Mouse (Mus musculus) cerebellum, adult 2 months (tissue): ENCODE measurements around the gene Pik3r1. TPM values are rescaled to one million over a fixed set of nuclear protein-coding genes. Genes with fewer than 3 reads are reported as not detected.

Experiments
- DNase-seq, 2 experiments: peaks; one replicate each; pipeline ENCODE4 v3.0.0; 2021
- H3K27ac ChIP-seq: fragments of 200-500 bp; 2 replicates; pipeline ENCODE4 v1.5.1; 2012; ENCODE audit warnings: low read length, control low read depth, inconsistent platforms; ENCODE audit not compliant: insufficient read depth
- H3K27me3 ChIP-seq: fragments of 200-500 bp; 2 replicates; pipeline ENCODE4 v1.6.1; 2012; ENCODE audit warnings: inconsistent platforms, mild to moderate bottlenecking, low read length, moderate library complexity; ENCODE audit not compliant: control insufficient read depth, insufficient read depth
- H3K4me1 ChIP-seq: fragments of 200-500 bp; 2 replicates; pipeline ENCODE4 v1.6.1; 2011; ENCODE audit warnings: low read length; ENCODE audit not compliant: control insufficient read depth, insufficient read depth
- H3K4me3 ChIP-seq: fragments of 200-500 bp; replicated peaks from 2 replicates; pipeline ENCODE3; 2011; ENCODE audit warnings: mild to moderate bottlenecking, low read depth, low read length, control low read depth; ENCODE audit not compliant: insufficient read depth
- CTCF ChIP-seq: fragments of 200-500 bp; IDR thresholded peaks from 2 replicates; pipeline ENCODE4 v1.5.1; 2011; ENCODE audit warnings: low read depth, mild to moderate bottlenecking, control low read depth, low read length, moderate library complexity, borderline replicate concordance; ENCODE audit not compliant: insufficient read depth
- POLR2A ChIP-seq: fragments of 200-500 bp; IDR thresholded peaks from 2 replicates; pipeline ENCODE4 v1.6.1; 2011; ENCODE audit warnings: low read length, control low read depth, borderline replicate concordance; ENCODE audit not compliant: insufficient read depth
- WGBS: fragments of 180-500 bp; shearing (Covaris S2); methylation state at CpG from one replicate; pipeline ENCODE4 v1.1.7; 2018; 5-methylcytosine and 5-hydroxymethylcytosine counted together
- polyA plus RNA-seq: library from polyadenylated mRNA; depleted of rRNA; stranded (reverse); fragments of >200 nt; gene quantifications from 2 replicates; pipeline ENCODE4 v1.2.3, GENCODE M21; 2012

Pik3r1 gene
- polyA plus RNA-seq, 1 experiment = 44.9 TPM

- TF ChIP-seq POLR2A (no peak), CTCF (no peak)
- WGBS = 72% methylated on average over 3 of the region's 3 CpGs
Measured at GRCm38 (mm10) chr13:101765976-101766375, 2.0 kb downstream of the Pik3r1 start.

GRCm38 (mm10) chr13:101764111-101764510 is 3.9 kb downstream of the Pik3r1 start:
- Histone ChIP-seq H3K4me3 (no peak overlapping the region), H3K27ac (no peak overlapping the region), H3K4me1 (no peaks in the 10 kb centered on the region; the same call in 1 of the 2 replicates), H3K27me3 (no peaks in the 10 kb centered on the region)
- TF ChIP-seq POLR2A (no peak), CTCF (no peak)
- no peak for DNase-seq
- 75% methylated on average over 5 of the region's 5 CpGs for WGBS

More at GRCm38 (mm10) chr13:101765976-101766375, 2.0 kb downstream of the Pik3r1 start:
- H3K27ac ChIP-seq = no peak overlapping the region
- H3K27me3 ChIP-seq = no peaks in the 10 kb centered on the region
- H3K4me3 ChIP-seq = peak overlapping the region; percentile 23
- H3K4me1 ChIP-seq = no peaks in the 10 kb centered on the region
- no peak for DNase-seq

- H3K4me1 ChIP-seq = peaks cover 2% of the 10 kb centered on the region
- 88% methylated on average over 9 of the region's 9 CpGs for WGBS
- DNase-seq = no peak
- no peak for TF ChIP-seq POLR2A
- TF ChIP-seq CTCF = no peak
- H3K4me3 ChIP-seq = no peak overlapping the region
- H3K27ac ChIP-seq = no peak overlapping the region
- H3K27me3 ChIP-seq = no peaks in the 10 kb centered on the region
Measured at GRCm38 (mm10) chr13:101763676-101764075, 4.3 kb downstream of the Pik3r1 start.

GRCm38 (mm10) chr13:101763149-101763548 is 4.9 kb downstream of the Pik3r1 start:
- TF ChIP-seq POLR2A = no peak
- TF ChIP-seq CTCF = no peak
- no peak overlapping the region for H3K4me3 ChIP-seq
- WGBS = 89% methylated on average over 5 of the region's 5 CpGs
- no peaks in the 10 kb centered on the region for H3K27me3 ChIP-seq
- H3K27ac ChIP-seq = no peak overlapping the region
- peaks cover 7% of the 10 kb centered on the region for H3K4me1 ChIP-seq
- DNase-seq = no peak

- 65% methylated on average over 5 of the region's 5 CpGs for WGBS
- DNase-seq = no peak
- peaks cover 15% of the 10 kb centered on the region for H3K4me1 ChIP-seq
- TF ChIP-seq CTCF (no peak), POLR2A (no peak)
- no peaks in the 10 kb centered on the region for H3K27me3 ChIP-seq
- H3K4me3 ChIP-seq = no peak overlapping the region
- no peak overlapping the region for H3K27ac ChIP-seq
Measured at GRCm38 (mm10) chr13:101761617-101762016, 6.4 kb downstream of the Pik3r1 start.

- WGBS = 88% methylated on average over 3 of the region's 3 CpGs
- TF ChIP-seq CTCF = no peak
- TF ChIP-seq POLR2A = no peak
- H3K27ac ChIP-seq = no peak overlapping the region
- DNase-seq = no peak
- H3K4me1 ChIP-seq = peaks cover 15% of the 10 kb centered on the region
- no peaks in the 10 kb centered on the region for H3K27me3 ChIP-seq
- no peak overlapping the region for H3K4me3 ChIP-seq
Measured at GRCm38 (mm10) chr13:101760953-101761352, 7.1 kb downstream of the Pik3r1 start.

- TF ChIP-seq POLR2A (no peak), CTCF (no peak)
- Histone ChIP-seq H3K27ac (no peak overlapping the region), H3K4me1 (peaks cover 15% of the 10 kb centered on the region), H3K4me3 (no peak overlapping the region), H3K27me3 (no peaks in the 10 kb centered on the region)
- WGBS = 75% methylated on average over 8 of the region's 8 CpGs
- no peak for DNase-seq
Measured at GRCm38 (mm10) chr13:101760001-101760687, 7.9 kb downstream of the Pik3r1 start.

- TF ChIP-seq POLR2A = no peak
- no peak for TF ChIP-seq CTCF
- H3K27ac ChIP-seq = no peak overlapping the region
- no peak overlapping the region for H3K4me3 ChIP-seq
- H3K27me3 ChIP-seq = no peaks in the 10 kb centered on the region
- 56% methylated on average over 3 of the region's 3 CpGs for WGBS
- peaks cover 15% of the 10 kb centered on the region for H3K4me1 ChIP-seq
- DNase-seq = no peak
Measured at GRCm38 (mm10) chr13:101759281-101759871, 8.6 kb downstream of the Pik3r1 start.
